Mouse (Mus musculus) urinary bladder, adult 18-20 months (tissue): ENCODE results near the gene Ctc1.
"Not testable (repeated sequence)": the region's sequence is repeated elsewhere in the genome, so short reads cannot be mapped to it uniquely, and the experiment has no call there.

Source experiments
- DNase-seq, 2 experiments: peaks; one replicate each; pipeline ENCODE4 v3.0.0; 2022; ENCODE audit warnings: low spot score in 2 of 2, mixed read lengths in 2 of 2

Ctc1 gene

GRCm38 (mm10) chr11:69015644-69016441, at the start of gene Ctc1:
TSS of gene Ctc1 (plus strand) at chr11:69015911.
- DNase-seq = peak; percentile 76 to 80

- no peak for DNase-seq
Observed at GRCm38 (mm10) chr11:68966554-68966953, 49.2 kb upstream of the Ctc1 start.

GRCm38 (mm10) chr11:68967337-68968282, 48.1 kb upstream of the Ctc1 start, which contains the start of gene Slc25a35:
TSS of gene Slc25a35 (plus strand) at chr11:68968131.
- DNase-seq = peak; percentile 87 to 90

- DNase-seq = no peak
Observed at GRCm38 (mm10) chr11:68968752-68969151, 47.0 kb upstream of the Ctc1 start.

- DNase-seq = no peak
Observed at GRCm38 (mm10) chr11:68970232-68970631, 45.5 kb upstream of the Ctc1 start.

GRCm38 (mm10) chr11:68973250-68974058, 42.3 kb upstream of the Ctc1 start:
- peak; percentile 64 to 72 for DNase-seq

- DNase-seq = no peak
Observed at GRCm38 (mm10) chr11:68974059-68974450, 41.7 kb upstream of the Ctc1 start.

GRCm38 (mm10) chr11:68975085-68975484, 40.6 kb upstream of the Ctc1 start, which contains the start of gene Rangrf:
TSS of gene Rangrf (minus strand) at chr11:68975185.
- no peak for DNase-seq

GRCm38 (mm10) chr11:68975601-68976000, 40.1 kb upstream of the Ctc1 start:
- no peak for DNase-seq

- no peak for DNase-seq
Observed at GRCm38 (mm10) chr11:68979320-68979733, 36.4 kb upstream of the Ctc1 start.

- no peak for DNase-seq
Observed at GRCm38 (mm10) chr11:68980919-68981318, 34.8 kb upstream of the Ctc1 start.

- peak; percentile 58 to 75 for DNase-seq
Observed at GRCm38 (mm10) chr11:68982639-68983369, 32.9 kb upstream of the Ctc1 start.

GRCm38 (mm10) chr11:68987365-68987882, 28.3 kb upstream of the Ctc1 start:
- DNase-seq = no peak

- DNase-seq = no peak
Observed at GRCm38 (mm10) chr11:68988341-68988740, 27.4 kb upstream of the Ctc1 start.

- DNase-seq = no peak
Observed at GRCm38 (mm10) chr11:68993122-68993521, 22.6 kb upstream of the Ctc1 start.

- DNase-seq = no peak
Observed at GRCm38 (mm10) chr11:68994377-68994776, 21.3 kb upstream of the Ctc1 start.

GRCm38 (mm10) chr11:68997080-68997479, 18.6 kb upstream of the Ctc1 start:
- DNase-seq = no peak

- DNase-seq = not testable (repeated sequence)
Observed at GRCm38 (mm10) chr11:69002782-69003181, 12.9 kb upstream of the Ctc1 start.

- DNase-seq = no peak
Observed at GRCm38 (mm10) chr11:69003592-69003991, 12.1 kb upstream of the Ctc1 start.

GRCm38 (mm10) chr11:69005193-69005592, 10.5 kb upstream of the Ctc1 start:
- no peak for DNase-seq
